Mouse (Mus musculus) bone marrow macrophage, adult 2 months (primary cell): ENCODE measurements at regions not wholly inside any gene's neighbourhood (a gene's known extent, or its start where the extent isn't known, plus 50 kb on each side); places are given as distances from the start of the nearest gene placed in this dataset.

Experiments
- H3K27ac ChIP-seq: 2 replicates; pipeline ENCODE4 v1.5.1; 2012; ENCODE audit warnings: low read depth, low read length; ENCODE audit not compliant: insufficient read depth
- H3K4me1 ChIP-seq: 2 replicates; pipeline ENCODE4 v1.6.1; 2012; ENCODE audit warnings: low read length; ENCODE audit not compliant: control insufficient read depth, insufficient read depth
- H3K4me3 ChIP-seq: 2 replicates; pipeline ENCODE4 v1.5.1; 2012; ENCODE audit warnings: mild to moderate bottlenecking, low read length, moderate library complexity; ENCODE audit not compliant: insufficient read depth
- CTCF ChIP-seq: IDR thresholded peaks from 2 replicates; pipeline ENCODE4 v1.5.1; 2012; ENCODE audit warnings: low read depth, mild to moderate bottlenecking, low read length, moderate library complexity
- POLR2A ChIP-seq: IDR thresholded peaks from 2 replicates; pipeline ENCODE4 v1.6.1; 2012; ENCODE audit warnings: mild to moderate bottlenecking, low read depth, low read length, borderline replicate concordance

- TF ChIP-seq CTCF (no peak), POLR2A (no peak)
- Histone ChIP-seq H3K4me3 (no peak overlapping the region), H3K27ac (no peak overlapping the region), H3K4me1 (no peaks in the 10 kb centered on the region)
Measured at GRCm38 (mm10) chr2:74977828-74978227, 152.2 kb downstream of the Mtx2 start.

- no peak overlapping the region for H3K27ac ChIP-seq
- TF ChIP-seq POLR2A, result no peak
- TF ChIP-seq CTCF, result no peak
- H3K4me1 ChIP-seq, result no peaks in the 10 kb centered on the region
- no peak overlapping the region for H3K4me3 ChIP-seq
Measured at GRCm38 (mm10) chr2:74981856-74982255, 156.3 kb downstream of the Mtx2 start.

GRCm38 (mm10) chr2:74993802-74994201 lies 168.2 kb downstream of the Mtx2 start:
- H3K4me1 ChIP-seq, result no peaks in the 10 kb centered on the region
- no peak overlapping the region for H3K27ac ChIP-seq
- TF ChIP-seq POLR2A, result no peak
- TF ChIP-seq CTCF, result no peak
- H3K4me3 ChIP-seq, result no peak overlapping the region

- Histone ChIP-seq H3K4me1 (no peaks in the 10 kb centered on the region), H3K27ac (no peak overlapping the region), H3K4me3 (no peak overlapping the region)
- TF ChIP-seq CTCF (no peak), POLR2A (no peak)
Measured at GRCm38 (mm10) chr2:74994998-74995397, 169.4 kb downstream of the Mtx2 start.

GRCm38 (mm10) chr2:74997736-74998135 lies 172.1 kb downstream of the Mtx2 start:
- no peak for TF ChIP-seq POLR2A
- no peak for TF ChIP-seq CTCF
- Histone ChIP-seq H3K4me3 (no peak overlapping the region), H3K27ac (no peak overlapping the region)

GRCm38 (mm10) chr2:75000368-75000796 lies 174.8 kb downstream of the Mtx2 start:
- Histone ChIP-seq H3K4me1 (no peaks in the 10 kb centered on the region), H3K27ac (no peak overlapping the region), H3K4me3 (no peak overlapping the region)
- no peak for TF ChIP-seq CTCF
- TF ChIP-seq POLR2A, result no peak

More at GRCm38 (mm10) chr2:74997736-74998135, 172.1 kb downstream of the Mtx2 start:
- no peaks in the 10 kb centered on the region for H3K4me1 ChIP-seq

- no peaks in the 10 kb centered on the region for H3K4me1 ChIP-seq
- TF ChIP-seq POLR2A (no peak), CTCF (no peak)
- H3K4me3 ChIP-seq, result no peak overlapping the region
- H3K27ac ChIP-seq, result no peak overlapping the region
Measured at GRCm38 (mm10) chr2:75002562-75002961, 177.0 kb downstream of the Mtx2 start.

GRCm38 (mm10) chr2:75008116-75008515 lies 182.5 kb downstream of the Mtx2 start:
- no peaks in the 10 kb centered on the region for H3K4me1 ChIP-seq
- no peak overlapping the region for H3K4me3 ChIP-seq
- no peak overlapping the region for H3K27ac ChIP-seq
- TF ChIP-seq CTCF (no peak), POLR2A (no peak)

- H3K27ac ChIP-seq, result no peak overlapping the region
- H3K4me3 ChIP-seq, result no peak overlapping the region
- TF ChIP-seq CTCF (no peak), POLR2A (no peak)
- no peaks in the 10 kb centered on the region for H3K4me1 ChIP-seq
Measured at GRCm38 (mm10) chr2:75010647-75011046, 185.0 kb downstream of the Mtx2 start.

- Histone ChIP-seq H3K27ac (no peak overlapping the region), H3K4me1 (no peaks in the 10 kb centered on the region), H3K4me3 (no peak overlapping the region)
- no peak for TF ChIP-seq POLR2A
- TF ChIP-seq CTCF, result no peak
Measured at GRCm38 (mm10) chr2:75012046-75012445, 186.4 kb downstream of the Mtx2 start.
